Mouse (Mus musculus): ENCODE measurements at regions not wholly inside any gene's neighbourhood (a gene's known extent, or its start where the extent isn't known, plus 50 kb on each side); places are given as distances from the start of the nearest gene placed in this dataset.

GRCm38 (mm10) chr15:37135590-37136164 lies 128.1 kb upstream of the Zfp706 start:
- TF ChIP-seq POLR2A (IDR thresholded peaks at IDR 0.05; ENCODE audit: insufficient read depth, low read depth, low read length) (no peak), CTCF (IDR thresholded peaks at IDR 0.05; ENCODE audit: insufficient read depth, low read depth, low read length) (no peak)

All from olfactory bulb, adult 2 months (tissue).